ENCODE assay signal across 8 mouse cellular contexts in genomic region chr4:107879254-107880050, GRCm38 (mm10). TPM values are rescaled to one million over a fixed set of nuclear protein-coding genes. Genes with fewer than 3 reads are reported as not detected.
DNase-seq lines count a peak whose midpoint lies in the region; ATAC-seq and TF ChIP-seq lines count a peak whose summit lies in the region.

Magoh (plus strand) TSS chr4:107879755.

- peak within 1 kb of the TSS; percentile 77 for H3K4me3 ChIP-seq in gastrocnemius, adult 2 months
- peak within 1 kb of the TSS; percentile 54 for H3K4me3 ChIP-seq in hindbrain, postnatal 0 days (ENCODE audit: low read length)
- peak within 1 kb of the TSS; percentile 86 for H3K4me3 ChIP-seq in left cerebral cortex, adult 2 months

- ATAC-seq in common myeloid progenitor, adult 5-6 weeks (replicated peaks; ENCODE audit: low read depth, poor library complexity, severe bottlenecking), result peak; percentile 94
- ATAC-seq in hindbrain, postnatal 0 days, result peak; percentile 97
- peak; percentile 99 for ATAC-seq in megakaryocyte, adult 5-6 weeks (ENCODE audit: poor library complexity, severe bottlenecking)

- H3K4me1 ChIP-seq in hindbrain, postnatal 0 days (ENCODE audit: insufficient read depth, low read length), result 0 out of 2 replicates have a peak, but pooled peaks cover 5% of the 10 kb centered on the region

- no peak for TF ChIP-seq CTCF in gastrocnemius, adult 2 months (IDR thresholded peaks at IDR 0.05)
- TF ChIP-seq CTCF in hindbrain, postnatal 0 days (IDR thresholded peaks at IDR 0.05; ENCODE audit: low read depth), result no peak
- TF ChIP-seq CTCF in left cerebral cortex, adult 2 months (IDR thresholded peaks at IDR 0.05), result no peak

- peak within 1 kb of the TSS; percentile 96 for H3K27ac ChIP-seq in gastrocnemius, adult 2 months
- peak within 1 kb of the TSS; percentile 57 for H3K27ac ChIP-seq in hindbrain, postnatal 0 days
- H3K27ac ChIP-seq in left cerebral cortex, adult 2 months, result peak within 1 kb of the TSS; percentile 79

- WGBS in hindbrain, postnatal 0 days, result 3% methylated on average over 48 of the region's 48 CpGs

- no peaks in the 10 kb centered on the region for H3K27me3 ChIP-seq in hindbrain, postnatal 0 days (ENCODE audit: insufficient read depth, low read length)

- DNase-seq in ZHBTc4 (ENCODE audit: low read depth, low spot score), result peak; percentile 98
- DNase-seq in gastrocnemius, adult 2 months, result peak; percentile 97
- peak; percentile 99 for DNase-seq in hindbrain, postnatal 0 days (ENCODE audit: low spot score)
- DNase-seq in left cerebral cortex, adult 2 months (ENCODE audit: extremely low spot score in 1 of 2, low spot score in 2 of 2), result peak; percentile 96 to 97
- peak; percentile 97 to 99 for DNase-seq in right cerebral cortex, adult 2 months (ENCODE audit: low spot score in 2 of 2)
- DNase-seq in urinary bladder, postnatal 14 days (ENCODE audit: low spot score), result peak; percentile 98

- H3K9me3 ChIP-seq in hindbrain, postnatal 0 days (ENCODE audit: low read length), result no peaks in the 10 kb centered on the region

- peak within 1 kb of the TSS; percentile 87 for H3K4me2 ChIP-seq in hindbrain, postnatal 0 days (ENCODE audit: low read depth, low read length)

- intact Hi-C loops in gastrocnemius, adult 2 months (cut with DNase I), result no loop called here
- intact Hi-C loops in left cerebral cortex, adult 2 months (cut with DNase I), result loop anchor here (1.0 kb wide), 1 partner anchor 10 kb away; the partner anchor contains the start of gene 0610037L13Rik

- peaks cover 17% of the 10 kb centered on the region for H3K36me3 ChIP-seq in hindbrain, postnatal 0 days (ENCODE audit: insufficient read depth, low read length)

- H3K9ac ChIP-seq in hindbrain, postnatal 0 days (replicated peaks; ENCODE audit: low read length), result peak within 1 kb of the TSS; percentile 63

RNA-seq across cellular contexts. Expression of gene Magoh, which starts in this region (rescaled TPM):
- total RNA-seq in common myeloid progenitor, adult 5-6 weeks (2017), result 256 and 294 TPM in 2 replicates
- 10 to 100 TPM; 25.6 to 30.0 TPM for total RNA-seq in gastrocnemius, adult 2 months (2021)
- total RNA-seq in hindbrain, postnatal 0 days (2014; rRNA removed), result 31.7 and 35.4 TPM in 2 replicates
- 124 and 129 TPM in 2 replicates for polyA plus RNA-seq in hindbrain, postnatal 0 days (2015; fragmentation: Nextera tagmentation; extraction: Ambion mirVana)
- total RNA-seq in left cerebral cortex, adult 2 months (2021), result 10 to 100 TPM; 33.9 to 41.7 TPM
- total RNA-seq in megakaryocyte, adult 5-6 weeks (2015), result 131 and 134 TPM in 2 replicates
- total RNA-seq in megakaryocyte, adult 5-6 weeks (2017), result 208 and 218 TPM in 2 replicates

Comparison
In these comparisons a context has a peak if more than half of its experiments do, and no peak if none do; other contexts are left out.
1. Peak in every context shown above with its lines: DNase-seq, ATAC-seq, H3K4me3 ChIP-seq and H3K27ac ChIP-seq.